Mouse (Mus musculus): ENCODE data around the gene Myl6.

- no peak for TF ChIP-seq ZMIZ1 (IDR thresholded peaks at IDR 0.05; ENCODE audit: low read depth, low read length)
- TF ChIP-seq CTCF (conservative IDR thresholded peaks at IDR 0.05 in 1 of 2, IDR thresholded peaks at IDR 0.05 in 1 of 2; ENCODE audit: low read depth in 2 of 2, low read length in 2 of 2), result no peak
- TF ChIP-seq POLR2A (IDR thresholded peaks at IDR 0.05; ENCODE audit: low read depth, low read length), result no peak
- no peak for TF ChIP-seq PAX5 (IDR thresholded peaks at IDR 0.05; ENCODE audit: low read length)
- no peak for TF ChIP-seq MAX (IDR thresholded peaks at IDR 0.05; ENCODE audit: low read length)
- TF ChIP-seq JUN (IDR thresholded peaks at IDR 0.05; ENCODE audit: insufficient read depth, low read depth, low read length), result no peak
- no peak for TF ChIP-seq TCF12 (IDR thresholded peaks at IDR 0.05; ENCODE audit: low read depth, low read length)
- no peak for TF ChIP-seq USF1 (IDR thresholded peaks at IDR 0.05; ENCODE audit: low read depth, low read length)
Observed at GRCm38 (mm10) chr10:128538340-128538870, 44.5 kb upstream of the Myl6 start.

All from CH12.LX (cell line).